Mouse (Mus musculus) erythroblast, embryonic 14.5 days (primary cell): Measurements from ENCODE around the gene Ckm. TPM values are rescaled to one million over a fixed set of nuclear protein-coding genes. Genes with fewer than 3 reads are reported as not detected.

Experiments used
- H3K27me3 ChIP-seq: 2 replicates; pipeline ENCODE4 v1.6.1; 2012; ENCODE audit warnings: inconsistent platforms; ENCODE audit not compliant: control insufficient read depth
- H3K36me3 ChIP-seq: 2 replicates; pipeline ENCODE4 v1.6.1; 2012; ENCODE audit warnings: mild to moderate bottlenecking, inconsistent platforms; ENCODE audit not compliant: control insufficient read depth
- H3K4me1 ChIP-seq: 2 replicates; pipeline ENCODE4 v1.6.1; 2012; ENCODE audit warnings: inconsistent platforms; ENCODE audit not compliant: control insufficient read depth
- H3K4me3 ChIP-seq: replicated peaks from 2 replicates; pipeline ENCODE3; 2012; ENCODE audit warnings: moderate library complexity, mild to moderate bottlenecking, inconsistent platforms
- H3K9me3 ChIP-seq: 2 replicates; pipeline ENCODE4 v1.6.1; 2012; ENCODE audit warnings: low read length, inconsistent platforms, mixed read lengths; ENCODE audit not compliant: control insufficient read depth
- GATA1 ChIP-seq: IDR thresholded peaks from 2 replicates; pipeline ENCODE4 v1.6.1; 2012; ENCODE audit warnings: low read length, inconsistent platforms, mixed read lengths
- TAL1 ChIP-seq: IDR thresholded peaks from 3 replicates; pipeline ENCODE4 v1.6.1; 2012; ENCODE audit warnings: low read length, inconsistent platforms, mixed read lengths
- polyA plus RNA-seq: library from polyadenylated mRNA; stranded (reverse); fragments of >175 nt; gene quantifications from 2 replicates; pipeline ENCODE4 v1.2.3, GENCODE M21; 2012

Ckm gene
- polyA plus RNA-seq, 1 experiment, result not detected

- no peaks in the 10 kb centered on the region for H3K9me3 ChIP-seq
- H3K27me3 ChIP-seq, result no peaks in the 10 kb centered on the region
- no peak overlapping the region for H3K4me3 ChIP-seq
- H3K36me3 ChIP-seq, result peaks cover 11% of the 10 kb centered on the region
- H3K4me1 ChIP-seq, result peaks cover 63% of the 10 kb centered on the region
- TF ChIP-seq TAL1 (no peak), GATA1 (no peak)
Observed at GRCm38 (mm10) chr7:19362276-19362675, 42.3 kb upstream of the Ckm start.

- no peak for TF ChIP-seq TAL1
- TF ChIP-seq GATA1, result no peak
- Histone ChIP-seq H3K27me3 (peaks cover 7% of the 10 kb centered on the region), H3K4me3 (no peak overlapping the region), H3K36me3 (no peaks in the 10 kb centered on the region), H3K4me1 (peaks cover 56% of the 10 kb centered on the region), H3K9me3 (no peaks in the 10 kb centered on the region)
Observed at GRCm38 (mm10) chr7:19363881-19364280, 40.7 kb upstream of the Ckm start.

- no peaks in the 10 kb centered on the region for H3K36me3 ChIP-seq
- H3K4me3 ChIP-seq, result no peak overlapping the region
- peaks cover 18% of the 10 kb centered on the region for H3K27me3 ChIP-seq
- H3K4me1 ChIP-seq, result peaks cover 47% of the 10 kb centered on the region
- no peaks in the 10 kb centered on the region for H3K9me3 ChIP-seq
- TF ChIP-seq TAL1 (no peak), GATA1 (no peak)
Observed at GRCm38 (mm10) chr7:19365376-19365775, 39.2 kb upstream of the Ckm start.

- H3K36me3 ChIP-seq, result no peaks in the 10 kb centered on the region
- H3K27me3 ChIP-seq, result peaks cover 18% of the 10 kb centered on the region
- no peak overlapping the region for H3K4me3 ChIP-seq
- TF ChIP-seq GATA1 (no peak), TAL1 (no peak)
- no peaks in the 10 kb centered on the region for H3K9me3 ChIP-seq
- H3K4me1 ChIP-seq, result peaks cover 22% of the 10 kb centered on the region
Observed at GRCm38 (mm10) chr7:19368380-19368779, 36.2 kb upstream of the Ckm start.

- no peak for TF ChIP-seq TAL1
- TF ChIP-seq GATA1, result no peak
- Histone ChIP-seq H3K4me1 (peaks cover 14% of the 10 kb centered on the region), H3K9me3 (no peaks in the 10 kb centered on the region), H3K27me3 (peaks cover 18% of the 10 kb centered on the region), H3K4me3 (no peak overlapping the region), H3K36me3 (no peaks in the 10 kb centered on the region)
Observed at GRCm38 (mm10) chr7:19369823-19370425, 34.7 kb upstream of the Ckm start.

- peaks cover 16% of the 10 kb centered on the region for H3K27me3 ChIP-seq
- H3K4me1 ChIP-seq, result peaks cover 12% of the 10 kb centered on the region
- H3K36me3 ChIP-seq, result peaks cover 6% of the 10 kb centered on the region
- TF ChIP-seq TAL1 (no peak), GATA1 (no peak)
- no peak overlapping the region for H3K4me3 ChIP-seq
- H3K9me3 ChIP-seq, result no peaks in the 10 kb centered on the region
Observed at GRCm38 (mm10) chr7:19373367-19373766, 31.2 kb upstream of the Ckm start.

- no peaks in the 10 kb centered on the region for H3K27me3 ChIP-seq
- no peaks in the 10 kb centered on the region for H3K9me3 ChIP-seq
- H3K36me3 ChIP-seq, result peaks cover 6% of the 10 kb centered on the region
- H3K4me1 ChIP-seq, result peaks cover 3% of the 10 kb centered on the region; the same call in 1 of the 2 replicates
- no peak overlapping the region for H3K4me3 ChIP-seq
- no peak for TF ChIP-seq TAL1
- TF ChIP-seq GATA1, result no peak
Observed at GRCm38 (mm10) chr7:19375368-19375767, 29.2 kb upstream of the Ckm start.

GRCm38 (mm10) chr7:19376019-19376418 lies 28.6 kb upstream of the Ckm start:
- H3K36me3 ChIP-seq, result peaks cover 6% of the 10 kb centered on the region
- no peak for TF ChIP-seq GATA1
- no peak for TF ChIP-seq TAL1
- H3K4me3 ChIP-seq, result no peak overlapping the region
- no peaks in the 10 kb centered on the region for H3K9me3 ChIP-seq
- H3K4me1 ChIP-seq, result peaks cover 4% of the 10 kb centered on the region
- no peaks in the 10 kb centered on the region for H3K27me3 ChIP-seq

- no peak overlapping the region for H3K4me3 ChIP-seq
- H3K9me3 ChIP-seq, result no peaks in the 10 kb centered on the region
- H3K27me3 ChIP-seq, result no peaks in the 10 kb centered on the region
- TF ChIP-seq TAL1 (no peak), GATA1 (no peak)
- peaks cover 20% of the 10 kb centered on the region for H3K4me1 ChIP-seq
- peaks cover 6% of the 10 kb centered on the region for H3K36me3 ChIP-seq
Observed at GRCm38 (mm10) chr7:19378049-19378448, 26.5 kb upstream of the Ckm start.
